Mouse (Mus musculus) CH12.LX (cell line): ENCODE data around the gene Pde1a.

Experiments used
- CTCF ChIP-seq, 2 experiments: IDR thresholded peaks in 1 of 2; conservative IDR thresholded peaks in 1 of 2; 2 replicates each; pipeline ENCODE4 v1.5.1; 2011 to 2012; ENCODE audit warnings: low read depth in 2 of 2, low read length in 2 of 2, improper control_type of control experiment in 1 of 2, inconsistent platforms in 1 of 2, mild to moderate bottlenecking in 1 of 2, moderate library complexity in 1 of 2
- E2F4 ChIP-seq: IDR thresholded peaks from 2 replicates; pipeline ENCODE4 v1.6.1; 2011; ENCODE audit warnings: low read depth, low read length, improper control_type of control experiment; ENCODE audit not compliant: insufficient replicate concordance
- ELF1 ChIP-seq: IDR thresholded peaks from 2 replicates; pipeline ENCODE4 v1.6.1; 2014; ENCODE audit warnings: low read depth, mild to moderate bottlenecking, inconsistent platforms, low read length, improper control_type of control experiment
- EP300 ChIP-seq: IDR thresholded peaks from 2 replicates; pipeline ENCODE4 v1.6.1; 2011; ENCODE audit warnings: low read length, improper control_type of control experiment
- POLR2A ChIP-seq: IDR thresholded peaks from 2 replicates; pipeline ENCODE4 v1.6.1; 2011; ENCODE audit warnings: low read depth, mild to moderate bottlenecking, improper control_type of control experiment, low read length
- POLR2AphosphoS2 ChIP-seq: IDR thresholded peaks from 2 replicates; pipeline ENCODE4 v1.6.1; 2011; ENCODE audit warnings: low read depth, low read length, improper control_type of control experiment
- SIN3A ChIP-seq: IDR thresholded peaks from 2 replicates; pipeline ENCODE4 v1.6.1; 2012; ENCODE audit warnings: low read length, improper control_type of control experiment, inconsistent platforms
- ZKSCAN1 ChIP-seq: IDR thresholded peaks from 2 replicates; pipeline ENCODE4 v1.6.1; 2012; ENCODE audit warnings: low read depth, inconsistent platforms, low read length, improper control_type of control experiment, borderline replicate concordance

GRCm38 (mm10) chr2:80029051-80029450 is 100.2 kb downstream of the Pde1a start:
- TF ChIP-seq CTCF (conservative IDR thresholded peaks at IDR 0.05 in 1 of 2, IDR thresholded peaks at IDR 0.05 in 1 of 2; ENCODE audit: low read depth in 2 of 2, low read length in 2 of 2) = no peak
- TF ChIP-seq SIN3A = no peak
- no peak for TF ChIP-seq E2F4
- TF ChIP-seq EP300 = no peak
- TF ChIP-seq POLR2A = no peak
- no peak for TF ChIP-seq POLR2AphosphoS2
- no peak for TF ChIP-seq ELF1
- TF ChIP-seq ZKSCAN1 = no peak
